22 mouse cellular contexts compared by ENCODE assay signal in the genomic region with DNA sequence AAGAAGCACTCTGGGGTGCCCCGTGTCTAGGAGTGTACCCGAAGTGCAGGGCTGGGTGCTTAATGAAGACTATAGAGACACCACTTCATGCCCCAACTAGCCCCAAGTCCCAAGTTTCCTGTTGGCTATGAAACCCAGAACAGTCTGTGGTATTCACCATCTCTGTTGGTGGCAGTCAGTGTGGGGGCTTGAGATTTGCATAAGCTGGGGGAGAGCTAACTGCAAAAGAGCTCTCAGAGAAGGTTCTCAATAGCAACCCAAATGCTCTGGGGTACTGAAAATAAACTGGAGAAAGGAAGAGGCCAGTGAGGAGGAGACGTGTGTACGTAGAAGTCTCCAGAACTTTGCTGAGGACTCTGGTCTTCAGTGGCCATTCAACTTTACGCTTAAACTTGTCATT. TPM values are rescaled to one million over a fixed set of nuclear protein-coding genes. Genes with fewer than 3 reads are reported as not detected.
"Had no signal": no experiment of that assay in that cellular context is flagged by ENCODE, and none has a peak within 500 bp of the region (broad histone marks: within the 10 kb centered on the region; RNA-seq: fewer than 3 reads in every experiment).

No protein-coding gene starts in this region.

- DNase-seq: heart, postnatal 10 days; heart, postnatal 14 days; heart, postnatal 36 days; heart, postnatal 4 days; kidney, adult 11 months; kidney, adult 18-20 months; kidney, adult 8-10 months; kidney, adult 9 months; kidney, postnatal 10 days; kidney, postnatal 14 days; kidney, postnatal 25 days; kidney, postnatal 36 days; kidney, postnatal 4 days; layer of hippocampus, adult 9-11 months; layer of hippocampus, postnatal 36 days had no signal

- ATAC-seq: hindbrain, embryonic 16.5 days; hindbrain, postnatal 0 days; inflammation-experienced regulatory T-cells, adult 6 months; intestine, embryonic 15.5 days; intestine, embryonic 16.5 days; intestine, postnatal 0 days had no signal

RNA-seq across cellular contexts. Expression of a gene that starts 9.8 kb away (rescaled TPM):
- total RNA-seq: hematopoietic stem cell, adult 5-6 weeks had no signal
